Mouse (Mus musculus) cerebellum, adult 2 months (tissue): ENCODE measurements around the gene Polr3a.

Experiments used
- CTCF ChIP-seq: fragments of 200-500 bp; IDR thresholded peaks from 2 replicates; pipeline ENCODE4 v1.5.1; 2011; ENCODE audit warnings: low read depth, mild to moderate bottlenecking, control low read depth, low read length, moderate library complexity, borderline replicate concordance; ENCODE audit not compliant: insufficient read depth
- POLR2A ChIP-seq: fragments of 200-500 bp; IDR thresholded peaks from 2 replicates; pipeline ENCODE4 v1.6.1; 2011; ENCODE audit warnings: low read length, control low read depth, borderline replicate concordance; ENCODE audit not compliant: insufficient read depth

DNA sequence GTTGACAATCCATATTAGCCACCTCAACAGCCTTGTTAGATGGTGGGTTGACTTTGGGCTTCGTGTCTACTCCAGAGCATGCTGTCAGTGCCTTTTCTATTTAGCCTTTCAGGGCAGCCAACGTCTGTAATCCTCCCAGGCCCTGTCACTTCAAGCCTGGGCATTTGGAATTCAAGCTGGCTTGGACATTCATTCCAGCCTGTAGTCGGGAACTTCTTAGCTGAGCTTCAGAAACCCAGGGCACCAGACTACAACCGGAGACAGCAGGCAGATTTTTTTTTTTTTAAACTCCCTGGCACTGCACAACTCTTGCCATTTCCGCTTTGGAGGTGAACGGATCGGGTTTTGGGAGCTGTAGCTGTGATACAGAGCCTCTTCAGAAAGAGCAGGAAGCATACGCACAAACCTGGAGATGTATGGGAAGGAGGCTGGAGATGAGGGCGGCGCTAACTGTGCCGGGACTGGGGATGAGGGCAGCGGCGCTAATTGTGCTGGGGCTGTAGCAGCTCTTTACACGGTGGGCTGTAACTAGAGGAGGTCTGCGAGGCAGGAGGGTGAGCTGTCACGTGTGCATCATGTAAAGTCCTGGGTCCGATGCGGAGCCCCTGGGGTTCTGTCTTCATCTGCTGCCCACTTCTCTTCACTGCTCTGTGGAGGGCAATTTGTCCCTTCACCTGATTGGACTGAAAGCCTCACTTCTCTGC, 21.4 kb upstream of the Polr3a start:
- TF ChIP-seq CTCF: no peak
- TF ChIP-seq POLR2A: no peak
